Mouse (Mus musculus) kidney, embryonic 15.5 days (tissue): ENCODE results near the gene Usp22. TPM values are rescaled to one million over a fixed set of nuclear protein-coding genes. Genes with fewer than 3 reads are reported as not detected.
A peak's percentile ranks its signal among the peaks of the same experiment; 100 is the strongest.

Experiments used
- ATAC-seq: fragments of 200-750 bp; cut with Nextera tagmentation; replicated peaks from 2 replicates; pipeline ENCODE4 v1.8.0; 2017; ENCODE audit warnings: moderate TSS enrichment; ENCODE audit not compliant: low FRiP score
- H3K27ac ChIP-seq: fragments of 300-500 bp; sonication (generic); 2 replicates; pipeline ENCODE4 v1.5.1; 2015; ENCODE audit warnings: mild to moderate bottlenecking, inconsistent platforms
- H3K27me3 ChIP-seq: fragments of 300-500 bp; sonication (generic); 2 replicates; pipeline ENCODE4 v1.6.1; 2015; ENCODE audit warnings: inconsistent platforms
- H3K36me3 ChIP-seq: fragments of 300-500 bp; sonication (generic); 2 replicates; pipeline ENCODE4 v1.6.1; 2015; ENCODE audit warnings: inconsistent platforms
- H3K4me1 ChIP-seq: fragments of 300-500 bp; sonication (generic); 2 replicates; pipeline ENCODE4 v1.6.1; 2015; ENCODE audit warnings: inconsistent platforms
- H3K4me2 ChIP-seq: fragments of 300-500 bp; sonication (generic); 2 replicates; pipeline ENCODE4 v1.6.1; 2015; ENCODE audit warnings: moderate library complexity, mild to moderate bottlenecking, inconsistent platforms
- H3K4me3 ChIP-seq: fragments of 300-500 bp; sonication (generic); replicated peaks from 2 replicates; pipeline ENCODE4 v1.5.1; 2015; ENCODE audit warnings: mild to moderate bottlenecking, inconsistent platforms
- H3K9ac ChIP-seq: fragments of 300-500 bp; sonication (generic); 2 replicates; pipeline ENCODE4 v1.6.1; 2015; ENCODE audit warnings: mild to moderate bottlenecking, inconsistent platforms
- H3K9me3 ChIP-seq: fragments of 300-500 bp; sonication (generic); replicated peaks from 2 replicates; pipeline ENCODE4 v1.6.1; 2016; ENCODE audit warnings: inconsistent platforms
- WGBS: fragments of 180-500 bp; shearing (Covaris S2); methylation state at CpG from one replicate; pipeline ENCODE4 v1.1.7; 2015; ENCODE audit warnings: mixed read lengths; 5-methylcytosine and 5-hydroxymethylcytosine counted together
- polyA plus RNA-seq: library from polyadenylated mRNA; unstranded; fragments of >200 nt; fragmentation: Nextera tagmentation; extraction: Ambion mirVana; gene quantifications from 2 replicates; pipeline ENCODE4 v1.2.1, GENCODE M21; 2015

Usp22 gene
- 128 and 133 TPM in 2 replicates for polyA plus RNA-seq

- peak within 1 kb of the TSS; percentile 96 for H3K27ac ChIP-seq
- 0 out of 2 replicates have a peak, but pooled peaks cover 4% of the 10 kb centered on the region for H3K36me3 ChIP-seq
- H3K27me3 ChIP-seq, result no peaks in the 10 kb centered on the region
- H3K4me3 ChIP-seq, result peak within 1 kb of the TSS; percentile 68
- peak; percentile 98 for ATAC-seq
- H3K4me2 ChIP-seq, result peak within 1 kb of the TSS; percentile 63
- H3K9me3 ChIP-seq, result no peaks in the 10 kb centered on the region
- under 1% methylated on average over 69 of the region's 69 CpGs for WGBS
- peaks cover 21% of the 10 kb centered on the region for H3K4me1 ChIP-seq
- H3K9ac ChIP-seq, result peak within 1 kb of the TSS; percentile 93
Observed at GRCm38 (mm10) chr11:61174821-61175658, at the start of gene Usp22. TSS of gene Usp22 (minus strand) at chr11:61175055.

- WGBS, result 74% methylated on average over 6 of the region's 6 CpGs
- ATAC-seq, result no peak
- Histone ChIP-seq H3K4me3 (no peak overlapping the region), H3K9ac (no peak overlapping the region), H3K4me1 (no peaks in the 10 kb centered on the region), H3K9me3 (no peaks in the 10 kb centered on the region), H3K27me3 (no peaks in the 10 kb centered on the region), H3K4me2 (no peak overlapping the region), H3K27ac (no peak overlapping the region), H3K36me3 (no peaks in the 10 kb centered on the region)
Observed at GRCm38 (mm10) chr11:61224234-61224744, 49.4 kb upstream of the Usp22 start.

GRCm38 (mm10) chr11:61222971-61223745 lies 48.3 kb upstream of the Usp22 start:
- Histone ChIP-seq H3K27ac (no peak overlapping the region), H3K4me3 (no peak overlapping the region), H3K27me3 (no peaks in the 10 kb centered on the region), H3K4me2 (no peak overlapping the region), H3K4me1 (no peaks in the 10 kb centered on the region), H3K9ac (no peak overlapping the region), H3K9me3 (no peaks in the 10 kb centered on the region), H3K36me3 (no peaks in the 10 kb centered on the region)
- no peak for ATAC-seq
- WGBS, result 84% methylated on average over 9 of the region's 9 CpGs

- Histone ChIP-seq H3K36me3 (no peaks in the 10 kb centered on the region), H3K27me3 (no peaks in the 10 kb centered on the region), H3K4me3 (no peak overlapping the region), H3K9ac (no peak overlapping the region), H3K9me3 (no peaks in the 10 kb centered on the region), H3K4me1 (no peaks in the 10 kb centered on the region), H3K27ac (no peak overlapping the region), H3K4me2 (no peak overlapping the region)
- 75% methylated on average over 1 of the region's 1 CpGs for WGBS
- ATAC-seq, result no peak
Observed at GRCm38 (mm10) chr11:61222007-61222406, 47.2 kb upstream of the Usp22 start.

GRCm38 (mm10) chr11:61220156-61220881 lies 45.5 kb upstream of the Usp22 start:
- no peak overlapping the region for H3K4me3 ChIP-seq
- no peak for ATAC-seq
- no peak overlapping the region for H3K9ac ChIP-seq
- H3K27ac ChIP-seq, result no peak overlapping the region
- H3K27me3 ChIP-seq, result no peaks in the 10 kb centered on the region
- no peaks in the 10 kb centered on the region for H3K9me3 ChIP-seq
- H3K4me1 ChIP-seq, result no peaks in the 10 kb centered on the region
- no peak overlapping the region for H3K4me2 ChIP-seq
- H3K36me3 ChIP-seq, result no peaks in the 10 kb centered on the region
- WGBS, result 63% methylated on average over 9 of the region's 9 CpGs

GRCm38 (mm10) chr11:61215936-61216335 lies 41.1 kb upstream of the Usp22 start:
- no peak for ATAC-seq
- H3K27me3 ChIP-seq, result peaks cover 29% of the 10 kb centered on the region
- H3K9me3 ChIP-seq, result no peaks in the 10 kb centered on the region
- no peak overlapping the region for H3K4me3 ChIP-seq
- WGBS, result 65% methylated on average over 3 of the region's 3 CpGs
- H3K27ac ChIP-seq, result no peak overlapping the region
- no peak overlapping the region for H3K9ac ChIP-seq
- H3K4me1 ChIP-seq, result no peaks in the 10 kb centered on the region
- H3K36me3 ChIP-seq, result no peaks in the 10 kb centered on the region
- H3K4me2 ChIP-seq, result no peak overlapping the region

- Histone ChIP-seq H3K27ac (no peak overlapping the region), H3K9ac (no peak overlapping the region), H3K4me3 (no peak overlapping the region), H3K36me3 (no peaks in the 10 kb centered on the region), H3K4me2 (no peak overlapping the region), H3K4me1 (peaks cover 2% of the 10 kb centered on the region; the same call in 1 of the 2 replicates), H3K27me3 (peaks cover 32% of the 10 kb centered on the region), H3K9me3 (no peaks in the 10 kb centered on the region)
- WGBS, result 35% methylated on average over 20 of the region's 20 CpGs
- no peak for ATAC-seq
Observed at GRCm38 (mm10) chr11:61212102-61212501, 37.2 kb upstream of the Usp22 start.

GRCm38 (mm10) chr11:61208316-61208715 lies 33.5 kb upstream of the Usp22 start:
- Histone ChIP-seq H3K9ac (no peak overlapping the region), H3K4me1 (peaks cover 2% of the 10 kb centered on the region; the same call in 1 of the 2 replicates), H3K27ac (no peak overlapping the region), H3K4me3 (no peak overlapping the region), H3K36me3 (no peaks in the 10 kb centered on the region), H3K4me2 (no peak overlapping the region), H3K27me3 (peaks cover 26% of the 10 kb centered on the region), H3K9me3 (no peaks in the 10 kb centered on the region)
- 83% methylated on average over 10 of the region's 10 CpGs for WGBS
- ATAC-seq, result no peak

GRCm38 (mm10) chr11:61207487-61208246 lies 32.8 kb upstream of the Usp22 start, which contains the start of gene Aldh3a1:
TSS of gene Aldh3a1 (plus strand) at chr11:61207537.
- no peaks in the 10 kb centered on the region for H3K9me3 ChIP-seq
- H3K27ac ChIP-seq, result no peak within 1 kb of the TSS
- no peak for ATAC-seq
- H3K4me3 ChIP-seq, result no peak within 1 kb of the TSS
- H3K4me1 ChIP-seq, result peaks cover 2% of the 10 kb centered on the region; the same call in 1 of the 2 replicates
- WGBS, result 58% methylated on average over 10 of the region's 10 CpGs
- no peak within 1 kb of the TSS for H3K4me2 ChIP-seq
- H3K27me3 ChIP-seq, result peaks cover 20% of the 10 kb centered on the region
- no peaks in the 10 kb centered on the region for H3K36me3 ChIP-seq
- H3K9ac ChIP-seq, result no peak within 1 kb of the TSS

- ATAC-seq, result no peak
- Histone ChIP-seq H3K9me3 (no peaks in the 10 kb centered on the region), H3K9ac (no peak overlapping the region), H3K4me1 (peaks cover 2% of the 10 kb centered on the region; the same call in 1 of the 2 replicates), H3K27me3 (peaks cover 5% of the 10 kb centered on the region), H3K27ac (no peak overlapping the region), H3K4me3 (no peak overlapping the region), H3K36me3 (no peaks in the 10 kb centered on the region), H3K4me2 (no peak overlapping the region)
- WGBS, result 88% methylated on average over 3 of the region's 3 CpGs
Observed at GRCm38 (mm10) chr11:61206136-61206535, 31.3 kb upstream of the Usp22 start.
